Mouse (Mus musculus) bone marrow macrophage, adult 2 months (primary cell): ENCODE measurements around the gene Lmnb2.

Experiments
- CTCF ChIP-seq: IDR thresholded peaks from 2 replicates; pipeline ENCODE4 v1.5.1; 2012; ENCODE audit warnings: low read depth, mild to moderate bottlenecking, low read length, moderate library complexity
- POLR2A ChIP-seq: IDR thresholded peaks from 2 replicates; pipeline ENCODE4 v1.6.1; 2012; ENCODE audit warnings: mild to moderate bottlenecking, low read depth, low read length, borderline replicate concordance

- no peak for TF ChIP-seq POLR2A
- TF ChIP-seq CTCF = no peak
These were observed 7.4 kb upstream of the Lmnb2 start for GRCm38 (mm10) chr10:80925472-80925871.
